Mouse (Mus musculus): ENCODE results near the gene Tmem259. TPM values are rescaled to one million over a fixed set of nuclear protein-coding genes. Genes with fewer than 3 reads are reported as not detected.
A peak's percentile ranks its signal among the peaks of the same experiment; 100 is the strongest.

The Tmem259 gene
- polyA plus RNA-seq, 1 experiment: 102 TPM

DNA sequence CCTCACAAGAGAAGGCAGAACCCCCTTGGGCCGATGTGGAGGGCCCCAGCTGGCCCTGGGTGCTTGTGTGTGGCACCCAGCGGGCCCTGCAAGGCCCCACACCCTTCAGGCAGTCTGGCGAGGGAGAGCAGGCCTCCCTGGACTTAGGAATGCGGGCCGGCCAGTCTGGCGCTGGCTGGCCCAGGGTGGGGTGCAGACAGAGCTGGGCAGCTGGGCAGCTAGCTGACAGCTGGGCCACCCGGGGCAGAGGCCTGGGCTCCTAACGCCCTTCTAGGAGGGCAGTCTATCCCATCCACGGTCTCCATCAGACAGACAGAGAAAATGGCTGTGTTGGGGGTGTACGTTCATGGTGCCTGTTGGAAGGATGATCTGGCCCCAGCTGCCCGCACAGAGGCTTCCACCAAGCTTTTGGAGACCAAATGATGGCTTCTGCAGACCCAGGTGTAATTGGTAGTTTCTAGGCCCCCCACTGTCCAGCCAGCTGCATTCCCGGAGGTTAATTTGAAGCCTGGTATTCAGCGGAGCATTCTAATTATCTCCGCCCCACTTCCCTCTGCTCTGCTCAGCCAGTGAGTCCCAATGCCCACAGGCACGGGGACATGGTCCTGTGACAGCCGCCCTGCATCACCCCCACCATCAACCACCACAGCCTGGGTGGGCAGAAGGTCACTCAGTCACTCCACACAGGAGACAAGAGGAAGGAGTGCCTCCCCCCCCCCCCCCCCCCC lies 38.5 kb downstream of the Tmem259 start:
- H3K36me3 ChIP-seq (ENCODE audit: control insufficient read depth, insufficient read depth): no peaks in the 10 kb centered on the region
- no peak overlapping the region for H3ac ChIP-seq (ENCODE audit: control insufficient read depth, insufficient read length, low read depth)
- no peak overlapping the region for H3K4me3 ChIP-seq (ENCODE audit: insufficient read depth, poor library complexity, severe bottlenecking)
- no peaks in the 10 kb centered on the region for H3K79me2 ChIP-seq (ENCODE audit: control insufficient read depth, insufficient read depth)
- TF ChIP-seq CTCF (IDR thresholded peaks at IDR 0.05; ENCODE audit: control insufficient read depth, insufficient read depth, insufficient read length) (no peak), USF1 (IDR thresholded peaks at IDR 0.05; ENCODE audit: low read depth) (no peak), CEBPB (IDR thresholded peaks at IDR 0.05; ENCODE audit: low read depth) (no peak), MYOD1 (IDR thresholded peaks at IDR 0.05; ENCODE audit: control insufficient read depth, insufficient read length, low read depth) (peak; percentile 35)
- no peaks in the 10 kb centered on the region for H3K27me3 ChIP-seq (ENCODE audit: control insufficient read depth, insufficient read depth, insufficient read length)
- H3K79me3 ChIP-seq (ENCODE audit: low read depth): no peaks in the 10 kb centered on the region

DNA sequence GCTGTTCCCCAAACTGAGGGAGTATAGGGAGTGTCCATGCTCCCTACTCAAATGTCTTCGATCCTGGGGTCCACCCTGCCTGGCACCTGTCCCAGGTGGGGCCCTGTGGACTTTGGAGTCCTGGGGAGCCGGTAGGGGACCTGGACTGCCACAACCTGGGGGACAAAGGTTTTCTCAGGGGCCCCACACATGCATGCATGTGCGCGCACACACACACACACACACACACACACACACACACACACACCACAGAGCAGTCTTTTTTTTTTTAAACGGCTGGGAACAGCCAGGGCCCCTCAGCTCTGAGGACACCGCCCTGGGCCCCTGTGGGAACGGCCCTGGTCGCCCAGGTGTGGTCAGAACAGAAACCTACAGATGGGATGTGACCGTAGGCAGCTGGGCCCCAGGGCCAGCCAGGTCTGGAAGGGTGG lies 40.6 kb downstream of the Tmem259 start:
- no peak overlapping the region for H3ac ChIP-seq (ENCODE audit: control insufficient read depth, insufficient read length, low read depth)
- H3K79me2 ChIP-seq (ENCODE audit: control insufficient read depth, insufficient read depth): no peaks in the 10 kb centered on the region
- TF ChIP-seq FOSL1 (IDR thresholded peaks at IDR 0.05; ENCODE audit: insufficient read depth, low read length, poor library complexity, severe bottlenecking) (no peak), MYOD1 (IDR thresholded peaks at IDR 0.05; ENCODE audit: control insufficient read depth, insufficient read length, low read depth) (no peak), CEBPB (IDR thresholded peaks at IDR 0.05; ENCODE audit: low read depth) (no peak), MYOG (IDR thresholded peaks at IDR 0.05; ENCODE audit: control insufficient read depth, extremely low read depth, insufficient read length) (no peak)
- no peaks in the 10 kb centered on the region for H3K27me3 ChIP-seq (ENCODE audit: control insufficient read depth, insufficient read depth, insufficient read length)
- no peak overlapping the region for H3K4me3 ChIP-seq (ENCODE audit: insufficient read depth, poor library complexity, severe bottlenecking)
- no peaks in the 10 kb centered on the region for H3K79me3 ChIP-seq (ENCODE audit: low read depth)
- H3K36me3 ChIP-seq (ENCODE audit: control insufficient read depth, insufficient read depth): no peaks in the 10 kb centered on the region

DNA sequence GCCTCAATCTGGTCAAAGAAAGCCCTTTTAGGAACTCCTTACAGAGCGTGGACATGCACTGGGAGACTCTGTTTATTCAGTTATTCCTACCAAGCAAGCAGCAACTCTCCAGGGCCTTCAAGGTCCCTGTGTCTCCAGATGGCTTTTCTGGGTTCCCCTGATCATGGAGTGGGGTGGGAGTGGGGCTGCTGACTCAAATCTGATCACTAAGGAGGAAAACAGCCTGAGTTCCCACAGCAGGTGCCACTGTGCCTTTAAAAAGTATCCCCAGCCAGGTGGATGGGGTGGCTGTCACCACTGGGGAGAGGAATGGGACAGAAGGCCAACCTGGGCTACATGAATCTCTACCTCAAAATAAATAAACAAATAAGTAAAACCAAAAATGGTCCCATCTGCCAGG lies 41.1 kb downstream of the Tmem259 start:
- TF ChIP-seq USF1 (IDR thresholded peaks at IDR 0.05; ENCODE audit: low read depth) (no peak), CTCF (IDR thresholded peaks at IDR 0.05; ENCODE audit: control insufficient read depth, insufficient read depth, insufficient read length) (no peak), MYOD1 (IDR thresholded peaks at IDR 0.05; ENCODE audit: control insufficient read depth, insufficient read length, low read depth) (no peak), FOSL1 (IDR thresholded peaks at IDR 0.05; ENCODE audit: insufficient read depth, low read length, poor library complexity, severe bottlenecking) (no peak), MAX (IDR thresholded peaks at IDR 0.05) (no peak)
- H3K36me3 ChIP-seq (ENCODE audit: control insufficient read depth, insufficient read depth): no peaks in the 10 kb centered on the region
- no peak overlapping the region for H3ac ChIP-seq (ENCODE audit: control insufficient read depth, insufficient read length, low read depth)

DNA sequence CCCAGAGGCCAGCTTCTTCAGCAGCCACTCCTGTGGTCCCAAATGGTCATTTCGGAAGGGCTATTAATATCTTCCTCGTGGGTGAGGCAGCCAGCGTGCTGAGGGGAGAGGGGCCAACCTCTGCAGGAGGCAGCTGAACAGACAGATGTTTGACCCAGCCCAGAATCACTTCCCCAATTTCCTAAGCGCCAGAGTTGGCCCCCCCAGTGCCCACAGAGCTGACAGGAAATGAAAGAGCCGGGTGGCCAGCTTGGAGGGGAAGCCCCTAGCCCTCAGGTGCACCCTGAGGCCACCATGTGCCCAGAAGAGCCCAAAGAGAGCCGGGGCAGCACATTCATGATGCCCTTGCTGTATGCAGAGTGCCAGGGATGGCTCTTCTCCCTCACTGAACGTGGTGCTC lies 43.4 kb downstream of the Tmem259 start:
- H3K36me3 ChIP-seq (ENCODE audit: control insufficient read depth, insufficient read depth): no peaks in the 10 kb centered on the region
- no peaks in the 10 kb centered on the region for H3K79me2 ChIP-seq (ENCODE audit: control insufficient read depth, insufficient read depth)
- no peak overlapping the region for H3K4me3 ChIP-seq (ENCODE audit: insufficient read depth, poor library complexity, severe bottlenecking)
- no peak overlapping the region for H3ac ChIP-seq (ENCODE audit: control insufficient read depth, insufficient read length, low read depth)
- TF ChIP-seq MYOG (IDR thresholded peaks at IDR 0.05; ENCODE audit: control insufficient read depth, extremely low read depth, insufficient read length) (no peak), CTCF (IDR thresholded peaks at IDR 0.05; ENCODE audit: control insufficient read depth, insufficient read depth, insufficient read length) (no peak), CEBPB (IDR thresholded peaks at IDR 0.05; ENCODE audit: low read depth) (no peak), MYOD1 (IDR thresholded peaks at IDR 0.05; ENCODE audit: control insufficient read depth, insufficient read length, low read depth) (no peak), MAX (IDR thresholded peaks at IDR 0.05) (no peak)
- no peaks in the 10 kb centered on the region for H3K27me3 ChIP-seq (ENCODE audit: control insufficient read depth, insufficient read depth, insufficient read length)
- H3K79me3 ChIP-seq (ENCODE audit: low read depth): no peaks in the 10 kb centered on the region

More for the DNA sequence above, 41.1 kb downstream of the Tmem259 start:
- Histone ChIP-seq H3K79me3 (ENCODE audit: low read depth) (no peaks in the 10 kb centered on the region), H3K79me2 (ENCODE audit: control insufficient read depth, insufficient read depth) (no peaks in the 10 kb centered on the region), H3K27me3 (ENCODE audit: control insufficient read depth, insufficient read depth, insufficient read length) (no peaks in the 10 kb centered on the region), H3K4me3 (ENCODE audit: insufficient read depth, poor library complexity, severe bottlenecking) (no peak overlapping the region)

DNA sequence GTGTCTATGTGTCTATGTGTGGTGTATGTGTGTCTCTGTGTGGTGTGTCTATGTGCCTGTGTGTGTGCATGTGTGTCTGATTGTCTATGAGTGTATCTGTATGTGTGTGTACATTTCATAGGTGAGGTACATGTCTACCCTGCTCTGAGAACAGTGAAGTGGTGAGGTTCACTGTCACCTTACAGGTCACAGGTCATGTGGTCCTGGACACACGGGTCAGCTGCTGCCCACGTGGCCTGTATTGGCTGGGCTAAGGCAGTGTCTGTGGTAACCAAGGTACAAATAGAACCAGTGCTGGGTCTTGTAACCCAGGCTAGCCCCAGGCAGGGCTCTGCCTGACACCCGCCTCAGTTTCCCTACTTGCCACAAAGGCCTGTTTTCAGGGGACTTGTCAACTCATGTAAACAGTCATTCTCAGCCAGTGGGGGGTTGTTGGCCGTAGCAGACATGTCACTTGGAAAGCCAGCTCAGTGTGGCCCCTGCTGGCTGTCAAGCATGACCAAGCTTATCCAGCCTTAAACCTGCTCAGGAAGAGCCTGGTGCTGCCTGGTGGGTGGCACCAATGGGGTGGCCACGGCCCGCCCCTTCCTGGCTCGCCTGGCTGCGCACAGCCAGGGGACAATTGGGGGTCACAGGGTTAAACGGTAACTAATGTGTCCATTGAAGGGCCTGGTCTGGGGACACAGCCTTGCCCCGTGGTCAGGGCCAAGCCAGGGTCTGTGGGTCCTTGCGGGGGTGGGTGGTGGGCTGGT lies 46.2 kb downstream of the Tmem259 start:
- no peak overlapping the region for H3ac ChIP-seq (ENCODE audit: control insufficient read depth, insufficient read length, low read depth)
- H3K36me3 ChIP-seq (ENCODE audit: control insufficient read depth, insufficient read depth): no peaks in the 10 kb centered on the region
- no peaks in the 10 kb centered on the region for H3K79me3 ChIP-seq (ENCODE audit: low read depth)
- H3K27me3 ChIP-seq (ENCODE audit: control insufficient read depth, insufficient read depth, insufficient read length): no peaks in the 10 kb centered on the region
- no peak for TF ChIP-seq USF1 (IDR thresholded peaks at IDR 0.05; ENCODE audit: low read depth)
- no peak for TF ChIP-seq MAX (IDR thresholded peaks at IDR 0.05)
- TF ChIP-seq CTCF (IDR thresholded peaks at IDR 0.05; ENCODE audit: control insufficient read depth, insufficient read depth, insufficient read length): no peak
- TF ChIP-seq CEBPB (IDR thresholded peaks at IDR 0.05; ENCODE audit: low read depth): no peak
- TF ChIP-seq FOSL1 (IDR thresholded peaks at IDR 0.05; ENCODE audit: insufficient read depth, low read length, poor library complexity, severe bottlenecking): no peak
- no peak for TF ChIP-seq MYOG (IDR thresholded peaks at IDR 0.05; ENCODE audit: control insufficient read depth, extremely low read depth, insufficient read length)
- no peak for TF ChIP-seq MYOD1 (IDR thresholded peaks at IDR 0.05; ENCODE audit: control insufficient read depth, insufficient read length, low read depth)
- no peaks in the 10 kb centered on the region for H3K79me2 ChIP-seq (ENCODE audit: control insufficient read depth, insufficient read depth)
- H3K4me3 ChIP-seq (ENCODE audit: insufficient read depth, poor library complexity, severe bottlenecking): no peak overlapping the region

All from C2C12 (cell line).